Mouse (Mus musculus): ENCODE results near the gene Lysmd4. TPM values are rescaled to one million over a fixed set of nuclear protein-coding genes. Genes with fewer than 3 reads are reported as not detected.
"Not testable (repeated sequence)": the region's sequence is repeated elsewhere in the genome, so short reads cannot be mapped to it uniquely, and the experiment has no call there.

The Lysmd4 gene
- total and polyA plus RNA-seq, 3 experiments = 5.2 to 7.9 TPM; not detected in 1

- no peak for TF ChIP-seq ZNF384 (IDR thresholded peaks at IDR 0.05; ENCODE audit: low read depth, low read length)
- peak; percentile 91 to 93 for TF ChIP-seq EP300 (IDR thresholded peaks at IDR 0.05; ENCODE audit: low read depth in 1 of 2, low read length in 2 of 2)
- TF ChIP-seq ETS1 (IDR thresholded peaks at IDR 0.05; ENCODE audit: low read depth, low read length) = peak; percentile 98
- 0 out of 2 replicates have a peak, but pooled peaks have one; percentile 39 for TF ChIP-seq MYC (IDR thresholded peaks at IDR 0.05; ENCODE audit: low read depth, low read length)
- peak; percentile 89 for TF ChIP-seq TCF12 (IDR thresholded peaks at IDR 0.05; ENCODE audit: low read depth, low read length)
- no peak for TF ChIP-seq POLR2A (IDR thresholded peaks at IDR 0.05; ENCODE audit: control insufficient read depth in 1 of 2, insufficient read depth in 1 of 2, low read depth in 1 of 2, low read length in 2 of 2, poor library complexity in 1 of 2)
Measured at GRCm38 (mm10) chr7:67259828-67260563, 37.7 kb downstream of the Lysmd4 start (continued).

GRCm38 (mm10) chr7:67270447-67270846, 48.1 kb downstream of the Lysmd4 start:
- not testable (repeated sequence) for H3K9ac ChIP-seq (ENCODE audit: control insufficient read depth, low read depth, low read length, poor library complexity, severe bottlenecking); H3K4me3 ChIP-seq (ENCODE audit: control insufficient read depth in 1 of 2, insufficient read depth in 1 of 2, low read depth in 2 of 2, low read length in 2 of 2); H3K9me3 ChIP-seq (replicated peaks; ENCODE audit: insufficient read depth, low read length); H3K4me1 ChIP-seq (ENCODE audit: control insufficient read depth in 1 of 2, insufficient read depth in 2 of 2, low read length in 2 of 2); H3K79me2 ChIP-seq (ENCODE audit: control insufficient read depth, insufficient read depth, low read length, poor library complexity); H3K27me3 ChIP-seq (ENCODE audit: control insufficient read depth in 1 of 2, insufficient read depth in 2 of 2, low read length in 2 of 2)
- H3K36me3 ChIP-seq (ENCODE audit: control insufficient read depth in 1 of 2, insufficient read depth in 2 of 2, low read length in 2 of 2) = peaks cover 0 to 14% of the 10 kb centered on the region in 2 experiments; a peak in 2 of 4 replicates
- peak overlapping the region; percentile 83 for H3K27ac ChIP-seq (ENCODE audit: control insufficient read depth, low read depth, low read length)
- peak; percentile 82 for DNase-seq (ENCODE audit: low read depth, low spot score)
- TF ChIP-seq GATA1 (IDR thresholded peaks at IDR 0.05; ENCODE audit: low read depth, low read length) (peak; percentile 89), TCF12 (IDR thresholded peaks at IDR 0.05; ENCODE audit: low read depth, low read length) (peak; percentile 78), EP300 (IDR thresholded peaks at IDR 0.05; ENCODE audit: low read depth in 1 of 2, low read length in 2 of 2) (peak; percentile 77 to 83), ETS1 (IDR thresholded peaks at IDR 0.05; ENCODE audit: low read depth, low read length) (peak; percentile 92), TAL1 (IDR thresholded peaks at IDR 0.05; ENCODE audit: low read length) (0 out of 2 replicates have a peak, but pooled peaks have one; percentile 11)

GRCm38 (mm10) chr7:67283581-67283980, 61.2 kb downstream of the Lysmd4 start:
- Histone ChIP-seq H3K4me3 (ENCODE audit: control insufficient read depth in 1 of 2, insufficient read depth in 1 of 2, low read depth in 2 of 2, low read length in 2 of 2) (no peak overlapping the region), H3K79me2 (ENCODE audit: control insufficient read depth, insufficient read depth, low read length, poor library complexity) (no peaks in the 10 kb centered on the region), H3K36me3 (ENCODE audit: control insufficient read depth in 1 of 2, insufficient read depth in 2 of 2, low read length in 2 of 2) (no peaks in the 10 kb centered on the region), H3K27me3 (ENCODE audit: control insufficient read depth in 1 of 2, insufficient read depth in 2 of 2, low read length in 2 of 2) (no peaks in the 10 kb centered on the region), H3K27ac (ENCODE audit: control insufficient read depth, low read depth, low read length) (no peak overlapping the region), H3K9ac (ENCODE audit: control insufficient read depth, low read depth, low read length, poor library complexity, severe bottlenecking) (no peak overlapping the region), H3K9me3 (replicated peaks; ENCODE audit: insufficient read depth, low read length) (no peaks in the 10 kb centered on the region), H3K4me1 (ENCODE audit: control insufficient read depth in 1 of 2, insufficient read depth in 2 of 2, low read length in 2 of 2) (no peaks in the 10 kb centered on the region)
- DNase-seq (ENCODE audit: low read depth, low spot score) = no peak
- no peak for TF ChIP-seq MAZ (IDR thresholded peaks at IDR 0.05; ENCODE audit: low read depth, low read length)
- no peak for TF ChIP-seq MYB (IDR thresholded peaks at IDR 0.05; ENCODE audit: low read depth, low read length)
- TF ChIP-seq ZMIZ1 (IDR thresholded peaks at IDR 0.05; ENCODE audit: low read depth, low read length) = no peak
- TF ChIP-seq NELFE (IDR thresholded peaks at IDR 0.05; ENCODE audit: low read depth, low read length) = no peak
- TF ChIP-seq MAX (IDR thresholded peaks at IDR 0.05; ENCODE audit: low read length) = no peak
- no peak for TF ChIP-seq CTCF (IDR thresholded peaks at IDR 0.05 in 2 of 3, conservative IDR thresholded peaks at IDR 0.05 in 1 of 3; ENCODE audit: control insufficient read depth in 1 of 3, insufficient read depth in 1 of 3, low read depth in 2 of 3, low read length in 3 of 3, poor library complexity in 1 of 3, severe bottlenecking in 1 of 3)
- TF ChIP-seq SIN3A (IDR thresholded peaks at IDR 0.05; ENCODE audit: low read length) = no peak
- TF ChIP-seq BHLHE40 (IDR thresholded peaks at IDR 0.05; ENCODE audit: borderline replicate concordance, low read depth, low read length) = no peak
- no peak for TF ChIP-seq HCFC1 (IDR thresholded peaks at IDR 0.05; ENCODE audit: low read depth, low read length)
- TF ChIP-seq KAT2A (conservative IDR thresholded peaks at IDR 0.05; ENCODE audit: low read depth, low read length) = no peak
- no peak for TF ChIP-seq RAD21 (IDR thresholded peaks at IDR 0.05; ENCODE audit: low read depth, low read length)
- TF ChIP-seq ZKSCAN1 (IDR thresholded peaks at IDR 0.05; ENCODE audit: low read depth, low read length) = no peak
- no peak for TF ChIP-seq TBP (IDR thresholded peaks at IDR 0.05; ENCODE audit: low read depth, low read length)
- no peak for TF ChIP-seq UBTF (IDR thresholded peaks at IDR 0.05; ENCODE audit: borderline replicate concordance, insufficient read depth, low read depth, low read length)
- TF ChIP-seq GATA1 (IDR thresholded peaks at IDR 0.05; ENCODE audit: low read depth, low read length) = no peak
- no peak for TF ChIP-seq SMC3 (IDR thresholded peaks at IDR 0.05; ENCODE audit: low read depth, low read length)
- TF ChIP-seq CHD1 (IDR thresholded peaks at IDR 0.05; ENCODE audit: low read depth, low read length) = no peak
- no peak for TF ChIP-seq JUND (IDR thresholded peaks at IDR 0.05; ENCODE audit: low read depth, low read length)
- no peak for TF ChIP-seq GABPA (IDR thresholded peaks at IDR 0.05; ENCODE audit: low read depth, low read length)
